Mouse (Mus musculus) heart, embryonic 15.5 days (tissue): ENCODE data around the gene Vps41. TPM values are rescaled to one million over a fixed set of nuclear protein-coding genes. Genes with fewer than 3 reads are reported as not detected.
A peak's percentile ranks its signal among the peaks of the same experiment; 100 is the strongest.

Experiments
- ATAC-seq: fragments of 200-750 bp; cut with Nextera tagmentation; replicated peaks from 2 replicates; pipeline ENCODE4 v1.8.0; 2017; ENCODE audit warnings: low read depth, moderate TSS enrichment; ENCODE audit not compliant: insufficient number of reproducible peaks, insufficient read depth, low FRiP score
- H3K27ac ChIP-seq: fragments of 300-500 bp; sonication (generic); 2 replicates; pipeline ENCODE4 v1.5.1; 2015; ENCODE audit warnings: mild to moderate bottlenecking, inconsistent platforms
- H3K27me3 ChIP-seq: fragments of 300-500 bp; sonication (generic); 2 replicates; pipeline ENCODE4 v1.6.1; 2015; ENCODE audit warnings: inconsistent platforms
- H3K36me3 ChIP-seq: fragments of 300-500 bp; sonication (generic); 2 replicates; pipeline ENCODE4 v1.6.1; 2015; ENCODE audit warnings: mild to moderate bottlenecking, inconsistent platforms
- H3K4me1 ChIP-seq: fragments of 300-500 bp; sonication (generic); replicated peaks from 2 replicates; pipeline ENCODE4 v1.6.1; 2015; ENCODE audit warnings: inconsistent platforms
- H3K4me2 ChIP-seq: fragments of 300-500 bp; sonication (generic); 2 replicates; pipeline ENCODE4 v1.6.1; 2015; ENCODE audit warnings: inconsistent platforms, mild to moderate bottlenecking, moderate library complexity
- H3K4me3 ChIP-seq: fragments of 300-500 bp; sonication (generic); 2 replicates; pipeline ENCODE4 v1.5.1; 2015; ENCODE audit warnings: mild to moderate bottlenecking, inconsistent platforms
- H3K9ac ChIP-seq: fragments of 300-500 bp; sonication (generic); 2 replicates; pipeline ENCODE4 v1.6.1; 2015; ENCODE audit warnings: mild to moderate bottlenecking, inconsistent platforms
- H3K9me3 ChIP-seq: fragments of 300-500 bp; sonication (generic); replicated peaks from 2 replicates; pipeline ENCODE4 v1.6.1; 2016; ENCODE audit warnings: inconsistent platforms
- WGBS: fragments of 180-500 bp; shearing (Covaris S2); methylation state at CpG from one replicate; pipeline ENCODE4 v1.1.7; 2015; ENCODE audit warnings: mixed read lengths; 5-methylcytosine and 5-hydroxymethylcytosine counted together
- polyA plus RNA-seq: library from polyadenylated mRNA; unstranded; fragments of >200 nt; fragmentation: Nextera tagmentation; extraction: Ambion mirVana; gene quantifications from 2 replicates; pipeline ENCODE4 v1.2.1, GENCODE M21; 2015

Gene Vps41
- polyA plus RNA-seq, result 39.6 and 45.0 TPM in 2 replicates

DNA sequence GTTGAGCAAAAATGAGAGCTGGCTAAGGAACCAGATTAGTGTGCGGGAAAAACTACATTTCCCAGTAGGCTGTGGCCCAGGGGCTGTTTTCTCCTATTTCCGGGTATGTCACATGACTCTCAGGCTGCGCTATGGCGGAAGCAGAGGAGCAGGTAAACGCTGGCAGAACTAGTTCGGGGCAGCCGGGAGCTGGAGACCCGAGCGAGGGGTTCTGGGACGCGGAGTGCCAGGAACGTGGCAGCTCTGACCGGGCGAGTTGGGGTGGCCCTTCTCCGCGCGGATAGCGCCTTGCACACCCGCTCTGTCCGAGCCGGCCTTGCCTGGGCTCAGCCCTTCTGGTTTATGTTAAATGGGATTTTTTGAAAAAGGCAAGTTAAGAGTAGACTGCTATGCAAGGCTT, at the start of gene Vps41:
Gene Vps41, plus strand, starts transcription at position 102 of the 400 bp plus-strand sequence.
- peak; percentile 94 for ATAC-seq
- Histone ChIP-seq H3K4me1 (peaks cover 8% of the 10 kb centered on the region), H3K9me3 (no peaks in the 10 kb centered on the region), H3K27me3 (no peaks in the 10 kb centered on the region), H3K4me3 (peak within 1 kb of the TSS; percentile 70), H3K9ac (peak within 1 kb of the TSS; percentile 69), H3K4me2 (peak within 1 kb of the TSS; percentile 68), H3K36me3 (no peaks in the 10 kb centered on the region), H3K27ac (0 out of 2 replicates have a peak within 1 kb of the TSS, but pooled peaks have one; percentile 23)
- WGBS, result under 1% methylated on average over 21 of the region's 21 CpGs

DNA sequence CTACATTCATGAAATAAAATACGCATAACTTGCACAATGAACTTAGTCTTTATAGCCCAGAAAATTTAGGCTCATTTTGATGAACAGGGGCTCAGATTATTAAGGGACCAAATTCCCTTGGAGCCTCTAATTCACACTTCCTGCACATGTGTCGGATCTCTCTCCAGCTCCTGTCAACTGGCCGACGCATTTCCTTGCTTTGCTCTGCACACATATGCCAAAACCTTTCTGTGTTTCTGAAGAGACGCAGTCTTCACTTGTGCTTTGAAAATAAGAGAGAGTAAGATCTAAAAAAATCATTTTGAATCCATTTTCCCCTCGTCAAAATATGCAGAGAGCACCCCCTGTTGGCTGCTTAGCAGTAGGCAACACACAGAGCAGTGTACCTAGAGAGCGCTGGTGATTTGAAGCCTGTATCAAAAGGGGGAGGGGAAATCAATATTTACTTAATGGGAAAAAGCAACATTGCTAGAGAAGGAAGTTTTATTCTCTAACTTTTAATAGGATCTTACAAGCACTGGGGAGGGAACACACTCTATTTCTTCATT, 18.5 kb upstream of the Vps41 start:
- H3K9ac ChIP-seq, result no peak overlapping the region
- ATAC-seq, result no peak
- H3K4me3 ChIP-seq, result no peak overlapping the region
- no peaks in the 10 kb centered on the region for H3K9me3 ChIP-seq
- no peak overlapping the region for H3K27ac ChIP-seq
- no peak overlapping the region for H3K4me2 ChIP-seq
- 38% methylated on average over 7 of the region's 7 CpGs for WGBS
- H3K27me3 ChIP-seq, result no peaks in the 10 kb centered on the region
- no peaks in the 10 kb centered on the region for H3K36me3 ChIP-seq
- H3K4me1 ChIP-seq, result no peaks in the 10 kb centered on the region

DNA sequence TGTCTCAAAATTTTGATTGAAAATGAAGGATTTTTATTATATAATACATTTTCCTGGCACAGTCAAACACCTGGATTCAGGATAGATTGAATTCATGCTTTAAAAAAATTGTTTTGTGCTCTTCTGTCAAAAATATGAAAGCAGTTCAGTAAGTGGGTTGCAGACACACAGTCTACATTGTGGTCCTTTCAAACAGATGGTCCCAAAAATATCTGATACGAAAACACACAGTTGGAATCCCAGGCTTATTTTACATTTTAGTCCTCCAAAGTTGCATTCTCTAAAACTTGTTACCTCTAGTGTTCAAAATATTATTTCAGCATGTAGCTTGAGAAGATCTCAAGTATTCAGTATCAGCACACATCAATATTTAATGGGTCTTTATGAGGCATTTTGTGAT, 5.4 kb upstream of the Vps41 start:
- Histone ChIP-seq H3K36me3 (no peaks in the 10 kb centered on the region), H3K4me1 (no peaks in the 10 kb centered on the region), H3K27ac (no peak overlapping the region), H3K4me2 (no peak overlapping the region), H3K4me3 (no peak overlapping the region), H3K9me3 (no peaks in the 10 kb centered on the region), H3K9ac (no peak overlapping the region), H3K27me3 (no peaks in the 10 kb centered on the region)
- 75% methylated on average over 1 of the region's 1 CpGs for WGBS
- ATAC-seq, result no peak

DNA sequence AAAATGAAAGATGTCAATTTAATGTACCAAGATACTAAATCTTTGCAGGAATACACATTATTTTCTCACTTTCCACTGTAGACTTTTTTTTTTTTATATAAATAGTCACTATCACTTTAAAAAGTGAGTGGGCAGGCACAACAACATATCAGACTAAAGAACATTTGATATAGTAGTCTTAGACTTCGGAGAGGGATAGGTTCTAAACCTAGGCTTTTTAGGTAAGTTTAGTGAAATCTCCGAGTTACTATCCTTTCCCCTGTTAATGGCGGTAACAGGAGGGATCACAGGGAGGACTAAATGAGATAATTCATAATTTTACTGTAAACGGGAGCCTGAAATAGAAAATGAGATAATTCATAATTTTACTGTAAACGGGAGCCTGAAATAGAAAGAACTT, 379 bp upstream of the Vps41 start:
- Histone ChIP-seq H3K4me1 (peaks cover 8% of the 10 kb centered on the region), H3K4me2 (peak overlapping the region; percentile 68), H3K4me3 (peak overlapping the region; percentile 70), H3K27ac (no peak overlapping the region), H3K9me3 (no peaks in the 10 kb centered on the region), H3K36me3 (no peaks in the 10 kb centered on the region), H3K27me3 (no peaks in the 10 kb centered on the region), H3K9ac (no peak overlapping the region)
- ATAC-seq, result no peak
- 32% methylated on average over 5 of the region's 5 CpGs for WGBS

DNA sequence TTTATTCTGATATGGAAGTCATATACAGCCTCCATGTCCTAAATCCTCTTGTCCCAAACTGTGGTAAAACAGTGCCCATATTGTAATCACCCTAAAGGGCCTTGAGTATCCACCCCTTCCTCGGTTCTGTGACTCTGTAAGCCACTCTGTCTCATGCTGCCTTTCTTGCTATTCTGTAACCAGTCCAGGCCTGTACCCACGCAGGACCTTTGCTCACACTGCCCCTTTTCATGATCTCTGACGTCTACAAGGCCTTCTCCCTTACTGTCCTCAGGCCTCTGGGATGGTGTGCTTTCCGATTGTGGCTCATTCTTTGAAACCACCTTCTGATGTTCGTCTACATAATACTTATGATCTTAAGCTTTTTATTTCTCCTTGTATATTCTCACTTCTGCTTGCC, 1.4 kb downstream of the Vps41 start:
- 81% methylated on average over 5 of the region's 5 CpGs for WGBS
- H3K9ac ChIP-seq, result no peak overlapping the region
- H3K27ac ChIP-seq, result no peak overlapping the region
- no peak overlapping the region for H3K4me3 ChIP-seq
- ATAC-seq, result no peak
- H3K36me3 ChIP-seq, result no peaks in the 10 kb centered on the region; the same call in 1 of the 2 replicates
- H3K27me3 ChIP-seq, result no peaks in the 10 kb centered on the region
- no peak overlapping the region; the same call in 1 of the 2 replicates for H3K4me2 ChIP-seq
- H3K9me3 ChIP-seq, result no peaks in the 10 kb centered on the region
- H3K4me1 ChIP-seq, result peaks cover 8% of the 10 kb centered on the region

DNA sequence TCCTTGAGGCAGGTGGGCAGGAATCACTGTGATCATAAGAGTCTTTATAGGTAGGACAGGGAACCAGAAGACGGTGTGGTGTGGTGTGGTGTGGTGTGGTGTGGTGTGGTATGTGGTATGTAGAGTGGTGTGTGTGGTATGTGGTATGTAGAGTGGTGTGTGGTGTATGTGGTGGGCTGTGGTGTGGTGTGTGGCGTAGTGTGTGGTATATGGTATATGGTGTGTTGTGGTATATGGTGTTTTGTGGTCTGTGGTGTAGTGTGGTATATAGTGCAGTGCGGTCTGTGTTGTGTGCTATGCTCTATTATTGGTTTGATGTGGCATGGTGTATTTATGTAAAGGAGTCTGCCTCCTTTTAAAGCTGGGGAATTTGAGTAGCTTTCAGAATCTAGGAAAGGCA, 13.6 kb downstream of the Vps41 start:
- WGBS, result 92% methylated on average over 3 of the region's 3 CpGs
- H3K27ac ChIP-seq, result no peak overlapping the region
- no peak overlapping the region for H3K4me2 ChIP-seq
- H3K4me1 ChIP-seq, result no peaks in the 10 kb centered on the region
- no peak for ATAC-seq
- no peak overlapping the region for H3K4me3 ChIP-seq
- peaks cover 5% of the 10 kb centered on the region; the same call in 1 of the 2 replicates for H3K36me3 ChIP-seq
- no peaks in the 10 kb centered on the region for H3K27me3 ChIP-seq
- H3K9ac ChIP-seq, result no peak overlapping the region
- no peaks in the 10 kb centered on the region for H3K9me3 ChIP-seq

DNA sequence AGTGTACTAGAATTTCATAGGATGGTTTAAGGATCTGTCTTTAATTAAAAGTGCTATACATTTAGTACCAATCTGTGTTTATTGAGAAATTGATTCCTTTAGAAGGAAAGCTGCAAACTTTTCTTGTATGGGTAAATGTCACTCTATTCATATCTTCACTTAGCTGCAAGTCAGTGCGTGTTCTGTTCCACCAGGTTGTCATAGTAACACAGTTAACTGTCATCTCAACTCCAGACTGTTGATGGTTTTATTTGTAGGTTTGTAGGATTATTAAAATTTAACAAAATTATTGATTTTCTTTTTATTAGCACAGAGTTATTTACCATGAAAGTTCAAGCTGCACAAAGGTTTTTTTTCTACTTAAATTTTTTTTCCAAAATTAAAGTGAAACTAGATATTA, 19.5 kb downstream of the Vps41 start:
- ATAC-seq, result no peak
- no peak overlapping the region for H3K4me2 ChIP-seq
- no peak overlapping the region for H3K4me3 ChIP-seq
- H3K27me3 ChIP-seq, result no peaks in the 10 kb centered on the region
- H3K36me3 ChIP-seq, result peaks cover 12% of the 10 kb centered on the region
- H3K4me1 ChIP-seq, result no peaks in the 10 kb centered on the region
- H3K9me3 ChIP-seq, result no peaks in the 10 kb centered on the region
- H3K27ac ChIP-seq, result no peak overlapping the region
- 68% methylated on average over 1 of the region's 1 CpGs for WGBS
- no peak overlapping the region for H3K9ac ChIP-seq

DNA sequence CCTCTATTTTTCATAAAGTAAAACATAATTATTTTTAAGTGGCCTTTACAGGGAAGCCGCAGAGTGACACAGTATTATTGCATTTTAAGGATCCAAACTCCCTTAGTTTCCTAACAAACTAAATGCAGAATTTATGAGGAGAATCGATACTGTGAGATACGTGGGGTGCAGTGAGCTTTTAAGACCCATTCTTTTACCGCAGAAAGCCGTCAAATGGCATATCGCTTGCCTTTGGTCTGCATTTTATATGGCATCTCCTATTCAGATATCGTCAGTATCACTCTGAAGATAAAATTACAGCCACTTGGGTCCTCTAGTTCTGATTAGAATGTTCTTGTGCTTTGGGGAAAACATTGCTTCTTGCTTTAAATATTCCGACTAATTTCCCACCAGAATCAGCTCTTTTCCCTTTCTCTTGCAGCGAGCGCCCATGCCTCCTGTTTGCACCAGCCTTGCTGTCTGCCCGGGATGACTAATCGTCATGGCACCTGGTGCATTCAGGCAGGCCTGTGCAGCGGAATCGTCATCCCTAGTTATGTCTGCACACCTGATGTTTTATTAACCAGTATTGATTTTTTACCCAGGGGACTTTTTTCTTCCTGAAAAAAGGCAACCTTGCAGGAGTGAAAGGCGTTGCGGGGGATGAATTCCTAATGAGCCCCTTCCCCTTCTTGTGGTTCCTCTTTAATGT, 26.6 kb downstream of the Vps41 start:
- Histone ChIP-seq H3K9me3 (no peaks in the 10 kb centered on the region), H3K27ac (no peak overlapping the region), H3K4me1 (no peaks in the 10 kb centered on the region), H3K4me3 (no peak overlapping the region), H3K4me2 (no peak overlapping the region), H3K9ac (no peak overlapping the region), H3K27me3 (no peaks in the 10 kb centered on the region), H3K36me3 (peaks cover 12% of the 10 kb centered on the region)
- 87% methylated on average over 16 of the region's 16 CpGs for WGBS
- ATAC-seq, result no peak

DNA sequence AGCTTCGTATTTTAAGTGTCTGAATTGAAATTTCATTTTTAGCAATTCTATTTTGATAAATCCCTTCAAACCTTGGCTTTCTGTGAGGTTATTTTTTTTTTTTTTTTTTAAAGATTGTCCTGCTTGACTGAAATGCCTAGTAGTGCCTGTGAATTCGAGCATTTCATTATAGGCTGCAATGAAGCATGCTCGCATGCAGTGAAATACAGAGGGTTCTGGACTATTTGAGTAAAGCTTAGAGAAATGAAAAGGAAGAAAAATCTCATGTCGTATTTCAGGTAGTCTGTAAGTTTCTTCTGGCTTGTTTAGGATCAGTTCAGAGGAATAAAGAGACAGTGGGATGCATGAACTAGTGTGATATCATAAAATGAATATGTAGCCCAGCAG, 27.2 kb downstream of the Vps41 start:
- ATAC-seq, result no peak
- Histone ChIP-seq H3K4me3 (no peak overlapping the region), H3K9me3 (no peaks in the 10 kb centered on the region), H3K4me2 (no peak overlapping the region), H3K36me3 (peaks cover 12% of the 10 kb centered on the region), H3K27ac (no peak overlapping the region), H3K9ac (no peak overlapping the region), H3K4me1 (no peaks in the 10 kb centered on the region), H3K27me3 (no peaks in the 10 kb centered on the region)
- WGBS, result 81% methylated on average over 4 of the region's 4 CpGs

DNA sequence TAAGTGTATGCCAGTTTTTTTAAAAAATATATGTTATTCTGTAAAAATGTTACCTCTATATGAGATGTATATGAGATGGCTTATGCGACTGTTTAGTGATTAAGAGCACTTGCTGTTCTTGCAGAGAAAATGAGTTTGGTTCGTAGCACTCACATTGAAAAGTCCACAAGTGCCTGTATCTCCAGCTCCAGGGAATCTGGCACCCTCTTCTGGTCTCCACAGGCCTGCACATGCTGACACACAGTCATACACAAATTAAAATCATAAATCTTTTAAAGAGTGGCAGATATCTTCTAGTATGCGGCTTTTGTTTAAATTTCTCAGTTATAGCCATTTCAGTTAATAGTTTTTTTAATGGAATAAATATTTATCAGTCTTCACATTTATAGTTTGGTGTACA, 40.9 kb downstream of the Vps41 start:
- Histone ChIP-seq H3K4me3 (no peak overlapping the region), H3K4me2 (no peak overlapping the region), H3K9me3 (no peaks in the 10 kb centered on the region), H3K9ac (no peak overlapping the region), H3K27me3 (no peaks in the 10 kb centered on the region), H3K4me1 (no peaks in the 10 kb centered on the region), H3K36me3 (no peaks in the 10 kb centered on the region), H3K27ac (no peak overlapping the region)
- ATAC-seq, result no peak
- WGBS, result 78% methylated on average over 3 of the region's 3 CpGs

DNA sequence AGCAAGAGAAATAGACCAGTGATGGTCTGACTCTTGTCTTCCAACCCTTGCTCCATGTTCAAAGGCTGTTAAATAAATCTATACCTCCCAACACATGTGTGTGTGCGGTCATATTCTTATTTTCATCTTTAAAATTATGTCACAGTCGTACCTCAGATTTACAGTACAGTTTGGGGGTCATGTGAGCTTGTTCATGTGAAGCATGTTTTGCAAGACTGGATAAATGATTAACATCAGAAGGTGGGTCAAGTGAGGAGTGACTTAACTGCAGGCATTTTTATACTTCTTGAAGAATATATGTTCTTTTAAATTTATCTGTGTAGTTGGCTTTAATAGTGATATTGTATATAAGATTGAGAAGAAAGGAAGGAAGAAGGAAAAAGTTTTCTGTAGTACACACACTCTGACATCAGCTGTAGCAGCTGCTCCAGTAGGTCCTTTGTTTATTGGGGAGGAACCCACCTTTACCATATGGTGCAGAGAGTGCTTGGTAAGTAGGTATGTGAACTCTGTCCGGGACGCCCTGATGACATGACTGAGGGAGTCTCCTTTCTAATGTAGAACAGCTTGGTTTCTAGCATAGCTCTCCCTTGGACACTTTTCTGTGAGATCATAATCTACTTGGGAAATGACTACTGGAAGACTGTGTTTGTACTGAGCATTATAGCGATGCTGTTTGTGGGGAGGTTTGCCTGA, 42.4 kb downstream of the Vps41 start:
- Histone ChIP-seq H3K27ac (no peak overlapping the region), H3K4me1 (no peaks in the 10 kb centered on the region), H3K27me3 (no peaks in the 10 kb centered on the region), H3K9ac (no peak overlapping the region), H3K9me3 (no peaks in the 10 kb centered on the region), H3K4me3 (no peak overlapping the region), H3K4me2 (no peak overlapping the region), H3K36me3 (no peaks in the 10 kb centered on the region)
- ATAC-seq, result no peak
- 89% methylated on average over 5 of the region's 5 CpGs for WGBS
